Mouse (Mus musculus): ENCODE measurements at regions not wholly inside any gene's neighbourhood (a gene's known extent, or its start where the extent isn't known, plus 50 kb on each side); places are given as distances from the start of the nearest gene placed in this dataset.
"Not testable (repeated sequence)": the region's sequence is repeated elsewhere in the genome, so short reads cannot be mapped to it uniquely, and the experiment has no call there.

- not testable (repeated sequence) for TF ChIP-seq CTCF (IDR thresholded peaks at IDR 0.05; ENCODE audit: low read depth); EP300 (optimal IDR thresholded peaks at IDR 0.05)
Measured at GRCm38 (mm10) chr14:60580131-60580530, 53.7 kb upstream of the Spata13 start.
